Mouse (Mus musculus): ENCODE measurements around the gene Lilra5. TPM values are rescaled to one million over a fixed set of nuclear protein-coding genes. Genes with fewer than 3 reads are reported as not detected.
"Not testable (repeated sequence)": the region's sequence is repeated elsewhere in the genome, so short reads cannot be mapped to it uniquely, and the experiment has no call there.

Gene Lilra5
- 0.06 and 0.18 TPM in 2 replicates for polyA plus RNA-seq (2012; rRNA removed)

DNA sequence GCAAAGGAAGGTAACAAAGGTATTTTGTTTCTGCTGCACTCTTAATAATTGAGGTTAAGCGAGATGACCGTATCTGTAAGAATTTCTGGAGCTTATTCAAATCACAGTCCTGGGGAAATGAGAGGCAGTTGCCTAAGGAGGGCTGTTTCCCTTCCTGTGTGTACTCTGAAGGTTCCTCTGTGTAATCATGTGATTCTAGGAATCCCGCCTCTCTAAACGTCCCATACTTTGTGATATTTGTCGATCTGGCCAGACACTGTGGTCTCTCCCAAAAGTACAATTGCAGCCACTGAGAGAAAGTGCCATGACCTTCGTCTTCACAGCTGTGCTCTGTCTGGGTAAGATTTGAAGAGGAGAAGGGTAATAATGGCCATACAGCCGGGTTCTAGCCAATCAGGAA lies at the start of gene Lilra5:
Gene Lilra5, plus strand, starts transcription at position 301 of the 400 bp plus-strand sequence.
- no peak for DNase-seq (ENCODE audit: extremely low spot score in 1 of 2, low spot score in 1 of 2)

DNA sequence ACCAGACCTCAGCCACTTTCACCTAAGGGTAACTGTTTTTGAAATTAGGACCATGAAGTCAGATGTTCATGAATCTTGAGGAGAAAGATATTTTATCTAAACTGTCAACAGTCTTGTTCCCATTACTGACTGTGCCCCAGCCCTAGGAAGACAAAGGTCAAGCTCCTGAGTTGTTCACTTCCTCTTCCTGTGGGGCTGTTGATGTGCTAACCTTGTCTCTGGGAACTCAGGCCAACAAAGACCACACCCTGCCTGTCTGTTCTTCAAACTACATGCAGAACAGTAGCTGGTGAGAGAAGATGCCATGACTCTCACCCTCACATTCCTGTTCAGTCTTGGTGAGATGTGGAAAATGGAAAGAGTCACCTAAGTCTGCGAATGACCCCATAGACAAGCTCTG lies 30.4 kb upstream of the Lilra5 start:
- no peak for DNase-seq (ENCODE audit: extremely low spot score in 1 of 2, low spot score in 1 of 2)

DNA sequence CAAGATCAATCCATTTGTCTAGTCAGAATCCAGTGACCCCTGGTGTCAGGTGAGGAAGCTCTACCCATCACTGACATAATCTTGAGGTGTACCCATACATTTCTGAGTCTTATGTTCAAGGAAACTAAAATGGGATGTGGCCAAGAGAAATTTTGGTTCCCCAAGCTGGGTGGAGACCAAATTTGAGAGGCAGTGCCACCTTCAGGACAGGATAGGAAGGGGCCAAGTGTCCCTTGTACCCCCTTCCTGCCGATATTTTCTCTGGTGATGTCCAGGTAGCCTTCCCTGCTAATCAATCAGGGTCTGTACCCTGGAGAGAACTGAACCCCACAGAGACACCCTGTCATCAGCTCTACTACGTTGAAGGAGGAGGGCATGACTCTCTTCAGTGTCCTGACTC lies 28.9 kb upstream of the Lilra5 start:
- DNase-seq (ENCODE audit: extremely low spot score in 1 of 2, low spot score in 1 of 2) = no peak

DNA sequence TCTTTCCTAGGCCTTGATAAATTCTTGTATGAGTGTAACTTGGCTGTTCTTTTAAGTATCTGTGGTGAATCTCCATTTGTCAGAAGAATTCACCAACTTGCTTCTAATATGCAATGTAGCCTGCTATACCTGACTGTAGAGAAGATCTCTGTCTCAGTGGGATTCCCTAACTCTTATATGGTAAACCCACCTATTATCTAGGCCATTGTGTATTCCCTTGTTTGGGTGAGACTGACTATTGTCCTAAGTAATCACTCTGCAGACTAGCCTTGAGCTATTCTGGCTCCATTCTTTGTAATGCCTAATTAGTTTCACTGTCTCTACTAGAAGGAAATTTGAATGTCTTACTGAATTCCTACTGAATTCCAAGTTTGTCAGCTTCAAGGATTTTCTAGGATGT lies 24.1 kb upstream of the Lilra5 start:
- not testable (repeated sequence) for DNase-seq (ENCODE audit: extremely low spot score in 1 of 2, low spot score in 1 of 2)

DNA sequence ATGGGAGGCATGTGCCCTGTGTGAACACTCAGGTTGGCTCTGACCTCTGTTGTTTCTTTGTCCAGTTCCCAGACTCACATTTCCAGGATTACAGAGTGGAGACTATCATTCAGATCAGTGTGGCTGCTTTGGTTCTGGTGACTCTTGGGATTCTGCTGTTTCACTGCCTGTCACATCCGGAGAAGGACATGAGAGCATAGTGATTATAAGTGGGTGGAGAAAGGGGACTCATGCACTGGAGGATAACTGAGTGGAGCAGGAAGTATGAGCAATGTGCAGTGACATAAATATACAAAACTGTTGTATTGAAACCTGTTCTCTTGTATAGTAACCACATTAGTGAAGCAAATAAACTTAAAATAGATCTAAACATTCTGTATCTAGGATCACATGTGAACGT lies 22.2 kb upstream of the Lilra5 start:
- no peak for DNase-seq (ENCODE audit: extremely low spot score in 1 of 2, low spot score in 1 of 2)

DNA sequence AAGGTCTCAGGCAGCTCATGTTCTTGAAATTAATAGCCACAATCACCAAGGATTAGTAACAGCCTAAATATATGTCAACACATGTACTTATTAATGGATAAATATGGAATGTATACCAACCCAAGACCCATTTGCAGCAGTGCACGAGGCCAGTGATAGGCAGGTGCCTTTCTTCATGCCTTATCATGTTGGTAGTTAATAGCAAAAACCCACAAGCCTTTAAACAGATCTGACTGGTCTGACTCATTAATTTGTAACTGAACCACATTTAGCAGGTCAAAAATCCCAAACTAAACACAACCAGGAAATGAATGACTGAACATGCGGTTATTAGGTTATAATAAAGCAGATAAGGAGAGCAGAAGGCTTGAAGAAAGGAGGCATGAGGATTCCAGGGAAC lies 21.7 kb upstream of the Lilra5 start:
- no peak for DNase-seq (ENCODE audit: extremely low spot score in 1 of 2, low spot score in 1 of 2)

DNA sequence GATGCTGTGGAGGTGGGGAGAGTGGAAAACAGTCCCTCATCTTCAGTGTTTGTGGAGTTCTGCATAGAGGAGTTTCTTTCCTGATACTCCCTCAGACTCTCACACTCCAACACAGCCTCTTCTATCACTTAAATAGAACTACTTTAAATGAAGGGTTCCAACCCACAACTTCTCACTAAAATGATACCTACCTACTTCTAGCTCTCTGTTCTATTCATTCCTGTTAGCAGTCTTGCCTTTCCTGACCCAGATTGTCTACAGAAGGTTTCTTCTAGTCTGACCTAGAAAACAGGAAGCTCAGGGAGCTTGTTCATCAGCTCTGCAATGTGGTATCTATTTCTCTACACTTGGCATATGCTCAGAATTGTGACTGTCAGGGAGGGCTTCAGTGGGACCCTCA lies 2.0 kb upstream of the Lilra5 start:
- DNase-seq (ENCODE audit: extremely low spot score in 1 of 2, low spot score in 1 of 2) = peak in 1 of 2 experiments; percentile 6

DNA sequence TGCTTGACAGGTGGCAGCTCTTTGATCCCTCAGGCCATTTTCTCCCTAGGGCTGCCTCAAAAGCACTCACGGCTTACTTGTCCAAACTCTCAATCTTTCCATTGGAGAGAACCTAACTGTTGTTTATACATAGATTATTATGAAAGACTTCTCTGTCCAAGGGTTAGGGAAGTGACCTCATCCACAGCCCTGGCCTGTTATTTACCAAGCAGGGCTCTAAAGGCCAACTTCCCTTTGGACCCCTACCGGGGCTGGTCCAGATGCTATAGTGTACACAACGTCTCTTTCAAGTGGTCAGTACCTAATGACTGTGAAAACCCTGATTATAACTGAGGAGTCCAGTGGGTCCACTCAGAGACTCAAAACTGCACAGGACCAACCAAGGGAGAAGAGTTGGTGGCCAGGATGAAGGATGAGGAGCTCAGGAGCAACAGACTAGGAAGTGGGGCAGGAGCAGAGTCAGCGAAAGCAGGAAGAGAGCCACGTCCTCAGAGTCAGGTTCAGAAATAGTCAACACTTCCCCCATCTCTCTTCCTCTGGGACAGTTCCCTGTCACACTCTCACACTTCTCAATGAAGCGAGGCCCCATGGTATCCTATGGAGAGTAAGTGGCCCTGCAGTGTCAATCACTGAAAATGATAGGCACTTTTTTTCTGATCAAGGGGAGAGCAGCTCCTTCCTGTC lies 1.6 kb downstream of the Lilra5 start:
- DNase-seq (ENCODE audit: extremely low spot score in 1 of 2, low spot score in 1 of 2) = no peak

DNA sequence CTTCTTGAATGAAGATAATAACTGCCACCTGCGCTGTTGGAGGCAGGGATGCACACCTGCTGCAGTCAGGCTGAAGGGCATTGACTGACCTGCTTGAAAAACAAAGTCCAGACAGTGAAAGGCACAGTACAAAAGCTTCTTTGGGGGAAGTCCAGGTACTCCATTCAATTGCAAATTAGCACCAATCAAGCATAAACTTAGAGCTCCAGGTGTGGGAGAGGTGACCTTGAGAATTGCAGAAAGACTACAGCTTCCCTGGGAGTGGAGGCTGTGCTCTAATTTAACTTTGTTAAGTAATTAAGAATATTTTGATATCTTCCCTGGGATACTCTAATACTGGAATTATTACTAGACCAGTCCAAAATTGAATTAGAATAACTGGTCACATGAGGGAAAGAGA lies 13.7 kb downstream of the Lilra5 start:
- not testable (repeated sequence) for DNase-seq (ENCODE audit: extremely low spot score in 1 of 2, low spot score in 1 of 2)

DNA sequence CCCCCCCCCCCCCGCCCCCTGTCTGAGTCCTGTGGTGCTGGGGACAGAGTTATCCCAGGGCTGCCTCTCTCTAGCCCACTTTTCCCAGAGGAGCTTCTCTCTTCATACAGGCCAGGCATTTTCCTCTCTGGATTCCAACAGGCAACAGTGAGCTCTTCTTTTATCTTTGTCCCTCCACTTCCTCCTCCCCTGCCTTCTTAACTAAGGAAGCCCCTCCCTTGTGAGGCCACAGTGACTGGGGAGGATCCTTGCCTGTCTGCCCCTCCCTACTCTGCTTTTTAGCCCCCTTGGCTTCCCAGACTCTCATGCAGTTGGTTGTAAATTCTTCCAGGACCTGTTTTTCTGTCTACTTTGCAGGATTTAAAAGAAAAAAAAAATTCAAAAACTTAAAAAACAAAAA lies 18.5 kb downstream of the Lilra5 start:
- DNase-seq (ENCODE audit: extremely low spot score in 1 of 2, low spot score in 1 of 2) = not testable (repeated sequence)

DNA sequence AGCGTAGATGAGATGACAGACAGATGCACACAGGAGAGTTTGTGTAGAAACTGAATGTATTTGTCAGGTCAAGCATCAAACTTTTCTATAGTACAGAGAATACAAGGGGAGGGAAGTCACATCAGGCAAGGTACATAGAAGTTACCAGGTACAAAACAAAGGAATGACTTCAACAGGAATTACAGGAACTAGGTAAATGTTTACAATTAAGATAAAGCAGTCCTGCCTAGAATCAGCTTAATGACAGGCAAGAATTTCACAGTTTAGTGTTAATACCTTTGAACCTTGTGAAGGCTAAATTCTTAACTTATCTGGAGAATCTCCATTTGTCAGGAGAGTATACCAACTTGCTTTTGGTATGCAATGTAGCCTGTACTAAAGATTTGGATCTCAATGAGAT lies 23.0 kb downstream of the Lilra5 start:
- not testable (repeated sequence) for DNase-seq (ENCODE audit: extremely low spot score in 1 of 2, low spot score in 1 of 2)

DNA sequence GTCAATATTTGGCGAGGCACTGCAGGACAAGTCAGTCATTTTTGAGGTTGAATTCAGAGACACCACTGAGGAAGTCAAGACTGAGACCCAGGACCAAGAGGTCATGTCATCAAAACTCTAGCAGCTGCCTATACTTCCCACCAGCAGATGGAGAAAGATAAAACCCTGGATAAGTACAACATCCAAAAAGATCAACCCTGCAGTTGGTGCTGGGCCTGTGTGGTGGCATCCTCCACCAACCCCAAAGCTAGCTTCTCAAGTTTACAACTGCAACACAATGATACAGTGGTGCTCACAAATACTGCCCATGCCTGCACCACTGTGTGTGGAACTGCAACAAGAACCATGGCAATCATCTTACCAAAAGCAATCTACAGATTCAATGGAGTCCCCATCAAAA lies 34.6 kb downstream of the Lilra5 start:
- not testable (repeated sequence) for DNase-seq (ENCODE audit: extremely low spot score in 1 of 2, low spot score in 1 of 2)

DNA sequence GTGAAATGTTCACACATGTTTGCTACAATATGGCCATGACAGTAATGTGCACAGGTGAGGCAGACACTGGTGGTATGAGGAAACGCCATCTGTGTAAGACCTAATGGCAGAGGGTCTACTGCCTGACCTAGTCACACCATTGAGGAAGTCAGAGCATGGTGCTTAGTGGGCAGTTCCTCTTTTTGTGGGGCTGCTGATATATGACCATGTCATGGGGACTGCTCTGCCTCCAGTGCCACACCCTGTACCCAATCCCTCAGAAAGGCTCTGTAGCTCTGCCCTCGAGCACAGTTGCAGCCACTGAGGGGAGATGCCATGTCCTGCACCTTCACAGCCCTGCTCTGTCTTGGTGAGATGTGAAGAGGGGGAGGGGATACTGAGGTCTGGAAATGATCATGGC lies 36.3 kb downstream of the Lilra5 start:
- not testable (repeated sequence) for DNase-seq (ENCODE audit: extremely low spot score in 1 of 2, low spot score in 1 of 2)

DNA sequence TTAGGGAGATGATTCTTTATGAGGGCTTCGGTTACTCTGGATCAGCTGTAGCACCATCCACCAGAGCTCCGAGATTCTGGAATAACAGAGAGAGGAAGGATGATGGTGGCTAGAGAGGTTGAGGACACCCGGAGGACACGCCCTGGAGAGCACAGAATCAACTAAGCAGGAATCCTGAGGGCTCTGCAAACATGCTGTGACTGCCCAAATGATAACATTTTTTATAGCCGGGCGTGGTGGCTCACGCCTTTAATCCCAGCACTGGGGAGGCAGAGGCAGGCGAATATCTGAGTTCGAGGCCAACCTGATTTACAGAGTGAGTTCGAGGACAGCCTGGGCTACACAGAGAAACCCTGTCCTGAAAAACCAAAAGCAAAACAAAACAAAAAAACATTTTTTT lies 37.9 kb downstream of the Lilra5 start:
- DNase-seq (ENCODE audit: extremely low spot score in 1 of 2, low spot score in 1 of 2) = not testable (repeated sequence)

DNA sequence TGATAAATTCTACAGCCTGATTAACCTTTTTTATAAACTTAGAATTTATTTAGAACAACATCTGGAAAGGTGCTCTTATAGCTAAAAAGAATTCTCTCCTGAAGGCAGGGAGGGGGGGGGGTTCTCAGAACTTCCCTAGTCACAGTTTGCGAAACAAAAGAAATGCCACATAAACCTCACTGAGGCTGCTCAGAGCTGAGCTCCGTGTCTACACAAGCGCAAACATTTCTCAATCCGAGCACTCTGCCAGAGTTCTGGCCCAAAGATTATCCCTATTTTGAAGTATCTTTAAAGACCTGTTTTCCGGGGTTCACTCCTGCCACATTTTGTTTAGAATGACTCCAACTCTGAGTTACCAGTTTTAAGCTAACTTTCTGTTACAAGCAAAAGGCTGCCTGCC lies 55.1 kb downstream of the Lilra5 start:
- DNase-seq (ENCODE audit: extremely low spot score in 1 of 2, low spot score in 1 of 2) = no peak

Other genes with a start within 250 kb of the Lilra5 start
- gene Lair1, start 174.6 kb upstream of the Lilra5 start, polyA plus RNA-seq (2012; rRNA removed) = 7.4 and 10.1 TPM in 2 replicates
- 712 and 743 TPM in 2 replicates for gene Ttyh1, start 118.3 kb upstream of the Lilra5 start, polyA plus RNA-seq (2012; rRNA removed)
- 641 and 654 TPM in 2 replicates for gene Leng8, start 100.7 kb upstream of the Lilra5 start, polyA plus RNA-seq (2012; rRNA removed)
- 7.1 and 8.0 TPM in 2 replicates for gene Leng9, start 87.4 kb upstream of the Lilra5 start, polyA plus RNA-seq (2012; rRNA removed)
- 3.5 and 3.9 TPM in 2 replicates for gene Cdc42ep5, start 72.9 kb upstream of the Lilra5 start, polyA plus RNA-seq (2012; rRNA removed)
- not detected in 2 replicates for gene Ncr1, start 100.0 kb downstream of the Lilra5 start, polyA plus RNA-seq (2012; rRNA removed)
- gene Gp6, start 160.0 kb downstream of the Lilra5 start, polyA plus RNA-seq (2012; rRNA removed) = 0.02 TPM in 1 of 2 replicates, not detected in the other
- gene Rdh13, start 207.9 kb downstream of the Lilra5 start, polyA plus RNA-seq (2012; rRNA removed) = 29.2 and 33.6 TPM in 2 replicates
- gene Eps8l1, start 222.9 kb downstream of the Lilra5 start, polyA plus RNA-seq (2012; rRNA removed) = 8.2 and 27.7 TPM in 2 replicates

Measured in frontal cortex, adult 2 months (tissue).